Mouse (Mus musculus) right cerebral cortex, adult 2 months (tissue): ENCODE results near the gene Cic.
"Not testable (repeated sequence)": the region's sequence is repeated elsewhere in the genome, so short reads cannot be mapped to it uniquely, and the experiment has no call there.

Experiments
- DNase-seq, 2 experiments: peaks; one replicate each; pipeline ENCODE4 v3.0.0; 2021 to 2022; ENCODE audit warnings: low spot score in 2 of 2

Gene Cic

DNA sequence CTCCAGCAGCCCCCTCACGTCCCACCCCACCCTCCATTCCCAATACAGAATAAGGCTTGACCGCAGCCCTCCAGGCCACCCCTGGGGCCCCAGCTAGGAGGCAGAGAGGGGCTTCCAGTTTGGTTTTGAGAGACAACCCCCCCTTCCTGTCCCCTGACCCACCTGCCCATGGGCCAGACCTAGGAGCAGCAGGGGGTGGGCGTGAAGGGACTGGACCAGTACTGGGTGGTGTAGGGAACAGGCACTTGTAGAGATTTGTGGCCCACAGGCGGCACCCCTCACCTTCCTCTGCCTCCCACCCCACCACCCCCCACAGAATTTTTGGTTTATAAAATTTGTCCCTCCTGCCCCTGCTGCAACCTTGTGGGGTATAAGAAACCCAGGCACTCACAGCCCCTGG lies 24.1 kb upstream of the Cic start:
- no peak for DNase-seq

DNA sequence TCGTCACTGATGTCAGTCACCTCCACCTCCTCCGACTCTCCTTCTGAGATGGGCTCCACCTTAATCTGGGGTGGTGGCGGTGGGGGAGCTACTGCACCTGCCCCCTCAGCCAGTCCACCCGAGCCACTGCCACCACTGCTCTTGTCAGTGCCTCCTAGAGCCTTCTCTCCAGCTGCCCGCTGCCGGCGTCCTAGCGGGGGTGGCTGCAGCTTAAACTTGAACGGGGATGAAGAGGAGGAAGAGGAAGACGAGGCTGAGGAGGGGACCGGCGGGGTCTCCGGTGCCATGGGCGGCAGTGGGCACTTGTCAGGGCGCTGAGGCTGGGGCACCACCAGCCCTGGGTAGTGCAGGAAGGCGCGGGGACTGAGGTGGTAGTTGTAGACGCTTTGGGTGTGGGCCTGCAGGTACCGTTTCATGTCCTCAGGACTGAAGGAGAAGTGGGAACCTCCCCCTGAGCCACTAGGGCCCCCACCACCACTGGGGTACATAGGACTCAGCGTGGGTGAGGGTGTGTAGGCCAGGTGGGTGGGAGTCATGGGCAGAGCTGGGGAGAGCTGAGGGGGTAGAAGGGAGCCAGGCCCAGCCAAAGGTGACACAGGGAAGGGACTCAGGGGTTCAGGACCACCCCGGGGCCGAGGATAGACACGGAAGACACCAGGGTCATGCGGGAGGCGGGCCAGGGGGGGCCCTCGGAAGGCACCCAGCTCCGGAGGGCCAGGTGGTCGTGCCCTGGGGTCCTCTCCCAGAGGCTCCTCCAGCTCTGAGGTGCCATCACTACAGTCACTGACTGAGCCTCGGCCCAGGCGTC lies 22.7 kb upstream of the Cic start:
- DNase-seq = no peak

DNA sequence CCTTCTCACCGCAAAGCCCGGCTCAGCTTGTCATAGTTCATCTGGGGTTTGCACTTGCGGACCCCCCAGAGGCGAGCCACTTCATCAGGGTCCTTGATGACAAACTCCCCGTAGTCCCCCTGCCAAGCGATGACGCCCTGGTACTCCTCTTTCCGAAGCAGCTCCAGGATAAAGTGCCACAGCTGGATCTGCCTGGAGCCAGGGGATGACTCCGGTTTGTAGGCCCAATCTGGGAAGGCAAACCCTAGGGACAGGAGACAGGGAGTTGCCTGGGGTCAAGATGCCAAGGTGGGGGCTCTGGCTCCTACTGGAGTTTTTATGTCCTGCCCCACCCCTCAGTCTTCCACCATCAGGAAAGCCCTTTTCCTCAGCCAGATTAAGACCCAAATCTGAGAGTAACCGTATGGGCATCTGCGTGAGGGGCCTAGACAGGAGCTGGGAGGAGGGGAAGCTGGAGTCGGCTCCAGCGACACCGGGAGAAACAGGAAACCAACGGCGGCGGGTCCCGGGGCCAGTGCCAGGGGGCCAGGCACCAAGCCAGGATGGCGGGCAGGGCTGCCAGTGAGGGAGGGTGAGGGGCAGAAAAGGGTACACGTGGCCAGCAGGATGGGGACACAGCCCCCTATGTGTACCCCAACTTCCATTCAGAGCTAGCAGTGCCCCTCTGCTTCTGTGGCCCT lies 21.3 kb upstream of the Cic start:
- DNase-seq = peak; percentile 61 to 62

GRCm38 (mm10) chr7:25246759-25247137 lies 20.8 kb upstream of the Cic start:
- peak in 1 of 2 experiments; percentile 34 for DNase-seq

DNA sequence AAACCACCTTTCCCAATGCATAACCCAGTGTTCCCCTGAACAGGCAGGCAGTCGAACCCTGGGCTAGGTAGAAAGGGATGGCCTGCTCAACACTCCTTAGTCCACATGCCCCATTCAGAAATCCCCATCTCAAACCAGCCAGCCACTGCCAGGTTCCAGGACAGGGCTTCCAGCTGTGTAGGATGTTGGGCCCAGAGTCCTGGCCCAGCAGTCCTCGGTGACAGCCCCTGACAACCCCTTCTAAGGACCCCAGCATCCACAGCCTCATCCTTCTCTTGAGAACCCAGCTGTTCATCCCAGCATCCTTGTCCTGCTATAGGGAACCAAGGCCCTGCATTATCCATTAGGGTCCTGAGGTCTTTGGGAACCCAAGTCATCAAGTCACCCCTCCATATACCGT lies 20.0 kb upstream of the Cic start:
- DNase-seq = no peak

DNA sequence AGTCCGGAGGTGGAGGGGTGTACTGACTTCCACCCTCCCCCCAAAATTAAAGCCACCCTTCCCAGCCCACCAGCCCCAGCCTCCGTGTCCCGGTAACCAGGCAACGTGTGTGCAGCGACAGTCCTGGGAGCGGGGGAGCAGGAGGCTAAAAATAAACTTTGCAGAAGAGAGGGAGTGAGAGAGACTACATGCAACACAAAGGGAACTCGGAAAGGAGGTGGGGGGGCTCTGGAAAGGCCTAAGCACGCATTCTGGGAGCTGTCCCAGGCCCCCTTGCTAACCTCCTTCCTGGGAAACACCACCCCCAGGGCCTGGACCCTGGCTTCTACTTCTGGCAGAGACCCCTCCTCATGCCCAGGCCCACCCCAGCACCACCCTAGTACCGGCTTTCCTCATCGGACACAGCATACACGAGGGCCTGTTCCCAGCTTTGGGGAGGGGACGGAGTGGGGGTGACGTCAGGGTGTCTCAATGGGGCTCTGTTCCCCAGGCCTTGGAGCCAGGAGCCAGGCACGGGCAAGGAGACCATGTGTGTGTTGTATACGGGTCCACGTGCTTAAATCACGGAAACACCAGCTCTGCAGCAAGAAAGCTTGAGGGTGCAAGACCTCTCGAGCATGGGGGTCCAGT lies 19.4 kb upstream of the Cic start:
- peak; percentile 81 to 83 for DNase-seq

DNA sequence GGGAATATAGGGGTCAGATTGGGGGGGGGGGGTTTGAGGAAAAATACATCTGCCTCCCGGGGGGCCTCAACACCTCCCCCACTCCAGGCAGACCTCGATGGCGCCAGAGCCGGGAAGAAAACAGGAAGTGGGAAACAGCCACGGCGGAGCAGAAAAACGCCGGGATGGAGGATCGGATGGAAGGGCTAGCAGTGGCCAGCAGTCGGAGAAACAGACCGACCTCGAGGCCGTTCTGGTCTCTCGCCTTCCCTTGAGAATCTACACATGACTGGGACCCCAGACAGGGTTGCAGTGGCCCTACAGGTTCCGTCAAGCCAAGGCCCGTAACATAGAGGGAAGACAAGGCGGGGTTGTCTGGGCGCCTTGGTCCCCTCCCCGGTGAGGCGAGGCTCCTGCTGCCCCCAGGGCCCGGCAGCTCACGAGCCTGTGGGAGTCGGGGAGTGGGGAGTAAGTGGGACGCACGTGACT lies 18.6 kb upstream of the Cic start:
- DNase-seq = no peak

DNA sequence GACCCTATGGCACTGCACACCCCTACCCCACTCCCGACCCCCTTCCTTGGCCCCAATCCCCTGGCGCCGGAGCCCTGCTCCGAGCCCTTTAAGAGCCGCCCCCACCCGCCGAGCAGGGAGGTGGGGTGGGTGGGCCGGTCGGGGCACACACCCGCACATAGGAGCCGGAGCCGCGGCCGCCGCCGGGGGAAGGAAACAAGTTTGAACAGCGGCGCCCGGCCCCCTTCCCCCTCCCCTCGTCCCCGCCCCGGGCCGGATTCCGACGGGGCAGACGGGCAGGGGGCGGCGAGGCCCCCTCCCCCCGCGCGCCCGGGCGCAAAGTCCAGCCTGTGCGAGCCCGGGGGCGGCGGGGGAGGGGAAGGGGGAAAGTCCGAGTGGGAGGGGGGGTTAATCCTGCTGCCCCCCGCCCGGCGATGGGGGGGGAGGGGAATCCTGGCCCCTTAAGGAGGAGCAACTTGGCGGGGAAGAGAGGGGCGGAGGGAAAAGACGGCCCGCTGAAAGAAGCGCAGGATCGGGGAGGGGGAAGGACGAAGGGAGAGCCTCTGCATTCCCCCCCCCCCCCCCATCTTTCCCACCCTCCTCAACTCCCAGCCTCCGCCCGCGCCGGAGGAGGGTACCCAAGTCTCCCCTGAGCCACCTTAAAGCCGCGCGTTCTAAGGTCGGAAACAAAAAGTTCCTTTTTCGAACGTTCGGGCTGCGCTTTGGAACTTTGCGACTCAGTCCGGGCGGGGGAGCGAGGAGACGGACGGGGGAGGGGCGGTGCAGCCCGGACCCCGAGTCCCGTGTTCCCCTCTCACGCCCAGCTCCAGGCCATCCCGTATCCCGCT lies 18.0 kb upstream of the Cic start:
- DNase-seq = peak; percentile 63 to 70

DNA sequence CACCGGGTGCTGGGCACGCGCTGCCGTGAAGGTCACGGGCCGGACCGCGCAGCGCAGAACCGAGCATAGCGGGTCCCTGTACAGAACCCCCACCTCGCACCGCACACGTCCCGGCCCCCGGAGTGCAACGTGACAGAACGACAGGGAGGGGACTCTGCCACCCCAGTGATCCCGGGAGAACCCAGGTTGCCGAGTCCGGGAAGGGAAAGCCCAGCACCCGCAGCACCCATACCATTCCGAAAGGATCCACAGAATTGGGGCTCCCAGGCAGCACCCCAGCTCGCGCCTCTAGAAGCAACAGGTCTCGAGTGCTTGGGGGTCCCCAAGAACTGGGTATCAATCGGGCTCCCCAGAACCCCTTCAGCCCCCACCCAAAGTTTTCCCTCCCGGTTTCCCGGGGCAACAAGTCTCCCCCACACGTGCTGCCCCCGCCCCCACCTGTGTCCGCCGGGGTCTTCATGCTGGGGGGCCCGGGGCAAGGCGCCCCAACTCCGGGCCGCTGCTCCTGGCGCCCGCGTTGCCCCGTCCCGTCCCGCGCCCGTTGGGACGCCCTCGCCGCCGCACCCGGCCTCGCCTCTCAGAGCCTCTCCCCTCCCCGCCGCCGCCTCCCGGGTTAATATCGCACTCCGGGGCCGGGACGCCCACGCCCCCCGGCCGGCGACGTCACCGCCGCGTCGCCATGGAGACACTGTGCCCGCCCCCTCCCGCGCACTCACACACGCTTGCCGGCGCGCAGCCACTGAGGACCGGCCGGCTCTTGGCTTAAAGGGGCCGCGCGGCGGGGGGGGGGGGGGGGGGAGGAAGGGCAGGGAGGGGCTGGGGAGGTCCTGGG lies 17.1 kb upstream of the Cic start, which contains the start of gene Erf:
TSS of gene Erf (minus strand) at position 621 of the 832 bp plus-strand sequence.
- DNase-seq = peak; percentile 93 to 96

DNA sequence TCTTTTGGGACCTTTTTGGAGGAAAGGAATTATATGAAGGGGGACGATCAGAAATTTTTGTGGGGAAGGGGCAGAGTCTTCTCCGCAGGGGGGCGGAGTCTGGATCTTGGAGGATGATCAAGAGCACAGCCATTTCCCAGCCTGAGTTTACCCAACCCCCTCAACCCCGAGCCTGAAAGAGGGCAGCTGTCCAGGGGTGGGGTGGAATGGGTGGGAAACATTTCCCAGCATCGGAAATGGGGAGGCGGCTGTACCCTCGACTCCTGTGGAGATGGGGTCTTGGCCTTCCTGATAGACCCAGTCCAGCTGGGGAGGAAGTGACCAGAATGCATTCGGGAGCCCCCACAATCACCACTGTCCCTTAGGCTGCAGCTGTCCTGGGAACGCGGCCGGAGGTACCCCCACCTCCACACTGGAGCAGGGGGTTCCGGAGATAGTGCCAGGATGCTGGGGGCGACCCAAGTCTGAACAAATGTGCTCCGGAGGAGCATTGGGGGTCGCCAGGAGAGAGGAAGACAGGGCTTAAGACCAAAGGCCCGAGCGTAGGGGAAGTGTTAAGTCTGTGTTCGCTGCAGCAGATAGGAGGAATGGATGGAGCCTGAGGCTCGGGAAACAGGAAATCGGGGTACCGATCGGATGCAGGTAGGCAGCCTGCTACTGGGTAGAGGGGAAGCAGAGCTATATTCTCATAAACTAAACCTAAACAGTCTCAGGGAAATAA lies 16.3 kb upstream of the Cic start:
- DNase-seq = peak in 1 of 2 experiments; percentile 44

GRCm38 (mm10) chr7:25251822-25252221 lies 15.7 kb upstream of the Cic start:
- no peak for DNase-seq

DNA sequence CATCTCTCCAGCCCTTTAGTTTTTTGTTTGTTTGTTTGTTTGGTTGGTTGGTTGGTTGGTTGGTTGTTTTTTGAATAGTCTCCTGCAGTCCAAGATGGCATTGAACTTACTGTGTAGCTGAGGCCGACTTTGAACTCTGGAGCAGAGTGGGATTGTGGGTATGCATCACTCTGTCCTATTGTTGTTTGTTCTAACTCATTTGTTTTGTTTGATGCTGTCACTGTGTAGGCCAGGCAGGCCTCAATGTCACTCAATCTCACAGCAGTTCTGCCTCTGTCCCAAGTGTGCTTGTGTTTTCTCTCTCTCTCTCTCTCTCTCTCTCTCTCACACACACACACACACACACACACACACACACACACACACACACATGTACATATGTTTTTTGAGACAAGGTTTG lies 5.6 kb upstream of the Cic start:
- no peak for DNase-seq

DNA sequence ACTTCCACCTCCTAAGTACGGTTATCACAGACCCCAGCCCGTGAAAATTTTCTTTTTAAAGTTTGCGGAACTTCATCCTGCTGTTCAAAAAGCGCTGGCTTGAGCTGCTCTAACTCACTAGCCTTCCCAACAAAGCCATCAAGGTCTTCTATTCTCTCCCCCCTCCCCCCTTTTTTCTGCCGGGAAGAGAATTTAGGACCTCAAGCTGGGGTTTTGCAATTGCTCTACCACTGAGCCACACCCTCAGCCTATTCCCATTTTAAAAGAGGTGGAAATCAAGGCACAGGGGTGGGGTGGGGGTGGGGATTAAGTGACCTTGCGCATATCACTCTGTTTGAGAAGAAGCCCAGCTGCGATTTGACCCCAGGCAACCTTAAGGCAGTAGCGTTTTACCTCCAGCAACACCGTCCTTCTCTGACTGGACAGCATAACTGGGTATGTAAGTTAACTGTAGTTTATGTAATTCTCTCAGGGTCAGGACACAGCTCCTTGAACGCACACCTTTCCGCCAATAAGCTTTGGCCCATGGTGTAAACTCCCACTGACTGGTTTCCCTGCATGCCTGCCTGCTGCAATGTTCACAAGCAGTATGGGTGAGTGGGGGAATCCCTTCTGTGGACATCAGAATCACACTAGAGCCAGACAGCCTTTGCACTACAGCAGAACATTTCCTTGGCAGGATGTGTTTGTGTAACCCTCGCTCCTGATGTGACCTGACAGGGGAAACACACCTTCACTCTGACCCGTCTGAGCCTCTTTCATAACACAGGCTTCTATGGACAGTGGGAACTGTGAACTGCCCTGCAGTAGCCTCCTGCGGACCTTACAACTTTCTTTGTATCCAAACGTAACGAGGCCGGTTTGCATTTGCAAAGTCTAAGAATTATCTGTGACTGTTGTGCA lies 3.3 kb upstream of the Cic start:
- DNase-seq = no peak

DNA sequence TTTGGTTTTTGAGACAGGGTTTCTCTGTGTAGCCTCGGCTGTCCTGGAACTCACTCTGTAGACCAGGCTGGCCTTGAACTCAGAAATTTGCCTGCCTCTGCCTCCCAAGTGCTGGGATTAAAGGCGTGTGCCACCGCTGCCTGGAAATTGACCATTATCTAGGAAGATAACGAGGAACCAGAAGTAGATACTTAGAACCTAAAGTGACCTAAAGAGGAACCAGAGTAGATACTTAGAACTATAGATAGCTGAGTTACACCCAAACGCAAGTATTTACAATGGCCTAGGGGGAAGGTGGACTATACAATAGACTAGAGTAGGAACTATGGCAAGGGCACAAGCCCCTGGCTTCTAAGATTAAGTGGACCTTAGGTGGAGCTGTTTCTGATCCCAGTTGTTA lies 1.8 kb upstream of the Cic start:
- not testable (repeated sequence) for DNase-seq

- DNase-seq = no peak
Measured at GRCm38 (mm10) chr7:25266180-25266962, 1.1 kb upstream of the Cic start.

GRCm38 (mm10) chr7:25267751-25268463 lies 403 bp downstream of the Cic start:
- DNase-seq = peak; percentile 99

DNA sequence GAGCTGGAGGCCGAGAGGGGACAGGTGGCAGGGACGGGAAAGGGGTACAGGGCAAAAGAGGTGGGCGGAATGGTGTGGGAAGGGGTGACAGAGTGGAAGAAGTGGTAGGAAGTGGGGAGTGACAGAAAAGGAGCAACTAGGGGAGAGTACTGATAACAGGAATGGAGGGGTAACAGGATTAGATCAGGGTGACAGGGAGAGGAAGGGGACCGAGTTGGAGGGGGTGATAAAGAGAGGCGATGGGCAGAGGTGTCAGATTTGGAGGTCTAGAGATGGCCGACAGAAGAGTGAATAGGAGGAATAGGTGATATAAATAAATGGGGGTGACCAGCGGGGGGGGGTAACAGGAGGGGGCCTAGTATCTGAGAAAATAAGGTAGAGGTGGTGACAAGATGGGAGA lies 1.1 kb downstream of the Cic start:
- DNase-seq = no peak

- no peak for DNase-seq
Measured at GRCm38 (mm10) chr7:25269029-25269428, 1.5 kb downstream of the Cic start.
